Mouse (Mus musculus) liver, embryonic 12.5 days (tissue): ENCODE measurements around the gene Fuz. TPM values are rescaled to one million over a fixed set of nuclear protein-coding genes. Genes with fewer than 3 reads are reported as not detected.

Experiments used
- ATAC-seq: fragments of 200-750 bp; cut with Nextera tagmentation; 2 replicates; pipeline ENCODE4 v1.8.0; 2017; ENCODE audit warnings: moderate number of reproducible peaks, mild to moderate bottlenecking, moderate library complexity
- H3K27ac ChIP-seq: fragments of 300-500 bp; sonication (generic); 2 replicates; pipeline ENCODE4 v1.5.1; 2016; ENCODE audit warnings: mild to moderate bottlenecking
- H3K27me3 ChIP-seq: fragments of 300-500 bp; sonication (generic); replicated peaks from 2 replicates; pipeline ENCODE4 v1.6.1; 2016; ENCODE audit warnings: mild to moderate bottlenecking, moderate library complexity
- H3K36me3 ChIP-seq: fragments of 300-500 bp; sonication (generic); 2 replicates; pipeline ENCODE4 v1.6.1; 2016; ENCODE audit warnings: mild to moderate bottlenecking, moderate library complexity
- H3K4me1 ChIP-seq: fragments of 300-500 bp; sonication (generic); 2 replicates; pipeline ENCODE4 v1.6.1; 2016
- H3K4me2 ChIP-seq: fragments of 300-500 bp; sonication (generic); 2 replicates; pipeline ENCODE4 v1.6.1; 2016; ENCODE audit warnings: mild to moderate bottlenecking, moderate library complexity
- H3K4me3 ChIP-seq: fragments of 300-500 bp; sonication (generic); 2 replicates; pipeline ENCODE4 v1.5.1; 2016; ENCODE audit warnings: mild to moderate bottlenecking, moderate library complexity
- H3K9ac ChIP-seq: fragments of 300-500 bp; sonication (generic); 2 replicates; pipeline ENCODE4 v1.6.1; 2016; ENCODE audit warnings: mild to moderate bottlenecking, moderate library complexity
- H3K9me3 ChIP-seq: fragments of 300-500 bp; sonication (generic); replicated peaks from 2 replicates; pipeline ENCODE4 v1.6.1; 2016; ENCODE audit warnings: mild to moderate bottlenecking, moderate library complexity
- WGBS: fragments of 180-500 bp; shearing (Covaris S2); methylation state at CpG from one replicate; pipeline ENCODE4 v1.1.7; 2016; ENCODE audit not compliant: insufficient replicate concordance; 5-methylcytosine and 5-hydroxymethylcytosine counted together
- polyA plus RNA-seq: library from polyadenylated mRNA; unstranded; fragments of >200 nt; fragmentation: Nextera tagmentation; extraction: Ambion mirVana; gene quantifications from 2 replicates; pipeline ENCODE4 v1.2.1, GENCODE M21; 2016

Gene Fuz
- 9.0 and 11.4 TPM in 2 replicates for polyA plus RNA-seq

- 3% methylated on average over 34 of the region's 34 CpGs for WGBS
- peak within 1 kb of the TSS; percentile 64 for H3K9ac ChIP-seq
- H3K36me3 ChIP-seq: peaks cover 25% of the 10 kb centered on the region
- H3K9me3 ChIP-seq: no peaks in the 10 kb centered on the region
- H3K4me3 ChIP-seq: peak within 1 kb of the TSS; percentile 60
- H3K4me1 ChIP-seq: peaks cover 74% of the 10 kb centered on the region
- ATAC-seq: peak; percentile 34; the same call in 1 of the 2 replicates
- H3K4me2 ChIP-seq: peak within 1 kb of the TSS; percentile 80
- H3K27ac ChIP-seq: peak within 1 kb of the TSS; percentile 58
- no peaks in the 10 kb centered on the region for H3K27me3 ChIP-seq
Measured at GRCm38 (mm10) chr7:44895593-44896434, at the start of gene Fuz. Gene Fuz, plus strand, starts transcription at chr7:44896079.

- no peaks in the 10 kb centered on the region for H3K9me3 ChIP-seq
- H3K9ac ChIP-seq: peak overlapping the region; percentile 12; the same call in 1 of the 2 replicates
- H3K36me3 ChIP-seq: peaks cover 60% of the 10 kb centered on the region
- 0 out of 2 replicates have a peak, but pooled peaks cover 3% of the 10 kb centered on the region for H3K27me3 ChIP-seq
- H3K4me3 ChIP-seq: no peak overlapping the region
- no peak overlapping the region for H3K27ac ChIP-seq
- WGBS: 84% methylated on average over 7 of the region's 7 CpGs
- peaks cover 44% of the 10 kb centered on the region for H3K4me1 ChIP-seq
- no peak overlapping the region for H3K4me2 ChIP-seq
- no peak for ATAC-seq
Measured at GRCm38 (mm10) chr7:44846804-44847203, 49.1 kb upstream of the Fuz start.

GRCm38 (mm10) chr7:44847772-44848171, 48.1 kb upstream of the Fuz start:
- Histone ChIP-seq H3K9ac (peak overlapping the region; percentile 89), H3K9me3 (no peaks in the 10 kb centered on the region), H3K27me3 (no peaks in the 10 kb centered on the region), H3K27ac (peak overlapping the region; percentile 94), H3K4me3 (peak overlapping the region; percentile 84), H3K36me3 (peaks cover 60% of the 10 kb centered on the region), H3K4me1 (peaks cover 50% of the 10 kb centered on the region), H3K4me2 (peak overlapping the region; percentile 95)
- 67% methylated on average over 5 of the region's 5 CpGs for WGBS
- no peak for ATAC-seq

- H3K36me3 ChIP-seq: peaks cover 55% of the 10 kb centered on the region
- under 1% methylated on average over 54 of the region's 54 CpGs for WGBS
- peak; percentile 81 for ATAC-seq
Measured at GRCm38 (mm10) chr7:44848561-44849415, 47.1 kb upstream of the Fuz start, which contains the start of the genes Akt1s1 and Tbc1d17. Gene Akt1s1, plus strand, starts transcription at chr7:44848991. Gene Tbc1d17, minus strand, starts transcription at chr7:44849079.

GRCm38 (mm10) chr7:44849416-44850111, 46.3 kb upstream of the Fuz start:
- ATAC-seq: peak; percentile 59
- under 1% methylated on average over 41 of the region's 41 CpGs for WGBS
- peaks cover 51% of the 10 kb centered on the region for H3K4me1 ChIP-seq

More at GRCm38 (mm10) chr7:44848561-44849415, 47.1 kb upstream of the Fuz start, which contains the start of the genes Akt1s1 and Tbc1d17:
- no peaks in the 10 kb centered on the region for H3K27me3 ChIP-seq
- H3K9ac ChIP-seq: peak within 1 kb of the TSS; percentile 89
- H3K4me1 ChIP-seq: peaks cover 50% of the 10 kb centered on the region
- no peaks in the 10 kb centered on the region for H3K9me3 ChIP-seq
- H3K4me2 ChIP-seq: peak within 1 kb of the TSS; percentile 95
- peak within 1 kb of the TSS; percentile 84 for H3K4me3 ChIP-seq
- peak within 1 kb of the TSS; percentile 94 for H3K27ac ChIP-seq

GRCm38 (mm10) chr7:44850146-44850545, 45.7 kb upstream of the Fuz start:
- peak overlapping the region; percentile 84 for H3K4me3 ChIP-seq
- ATAC-seq: peak; percentile 52
- WGBS: 0% methylated on average over 33 of the region's 33 CpGs
- H3K27me3 ChIP-seq: no peaks in the 10 kb centered on the region
- no peaks in the 10 kb centered on the region for H3K9me3 ChIP-seq
- H3K4me1 ChIP-seq: peaks cover 57% of the 10 kb centered on the region
- peak overlapping the region; percentile 94 for H3K27ac ChIP-seq
- H3K9ac ChIP-seq: peak overlapping the region; percentile 89
- H3K4me2 ChIP-seq: peak overlapping the region; percentile 95
- peaks cover 42% of the 10 kb centered on the region for H3K36me3 ChIP-seq

More at GRCm38 (mm10) chr7:44849416-44850111, 46.3 kb upstream of the Fuz start:
- peaks cover 48% of the 10 kb centered on the region for H3K36me3 ChIP-seq
- H3K4me3 ChIP-seq: peak overlapping the region; percentile 84
- peak overlapping the region; percentile 94 for H3K27ac ChIP-seq
- H3K9ac ChIP-seq: peak overlapping the region; percentile 89
- no peaks in the 10 kb centered on the region for H3K27me3 ChIP-seq
- peak overlapping the region; percentile 95 for H3K4me2 ChIP-seq
- H3K9me3 ChIP-seq: no peaks in the 10 kb centered on the region

- H3K4me1 ChIP-seq: peaks cover 65% of the 10 kb centered on the region
Measured at GRCm38 (mm10) chr7:44850789-44851624, 44.9 kb upstream of the Fuz start.

GRCm38 (mm10) chr7:44851625-44852234, 44.1 kb upstream of the Fuz start:
- H3K36me3 ChIP-seq: peaks cover 27% of the 10 kb centered on the region
- peak overlapping the region; percentile 84; the same call in 1 of the 2 replicates for H3K4me3 ChIP-seq
- ATAC-seq: no peak
- H3K27ac ChIP-seq: peak overlapping the region; percentile 94
- H3K27me3 ChIP-seq: no peaks in the 10 kb centered on the region
- peak overlapping the region; percentile 95 for H3K4me2 ChIP-seq
- H3K9ac ChIP-seq: peak overlapping the region; percentile 89
- no peaks in the 10 kb centered on the region for H3K9me3 ChIP-seq
- peaks cover 73% of the 10 kb centered on the region for H3K4me1 ChIP-seq
- 82% methylated on average over 12 of the region's 12 CpGs for WGBS

More at GRCm38 (mm10) chr7:44850789-44851624, 44.9 kb upstream of the Fuz start:
- 57% methylated on average over 8 of the region's 8 CpGs for WGBS
- peaks cover 34% of the 10 kb centered on the region for H3K36me3 ChIP-seq
- ATAC-seq: no peak
- H3K4me3 ChIP-seq: peak overlapping the region; percentile 84
- peak overlapping the region; percentile 89 for H3K9ac ChIP-seq
- H3K9me3 ChIP-seq: no peaks in the 10 kb centered on the region
- no peaks in the 10 kb centered on the region for H3K27me3 ChIP-seq
- peak overlapping the region; percentile 94 for H3K27ac ChIP-seq
- peak overlapping the region; percentile 95 for H3K4me2 ChIP-seq

GRCm38 (mm10) chr7:44852259-44853027, 43.4 kb upstream of the Fuz start:
- no peaks in the 10 kb centered on the region for H3K27me3 ChIP-seq
- ATAC-seq: no peak
- no peak overlapping the region for H3K4me3 ChIP-seq
- H3K4me1 ChIP-seq: peaks cover 71% of the 10 kb centered on the region
- H3K4me2 ChIP-seq: no peak overlapping the region
- no peaks in the 10 kb centered on the region for H3K9me3 ChIP-seq
- WGBS: 85% methylated on average over 36 of the region's 36 CpGs
- no peak overlapping the region for H3K9ac ChIP-seq
- peak overlapping the region; percentile 97 for H3K27ac ChIP-seq
- peaks cover 23% of the 10 kb centered on the region for H3K36me3 ChIP-seq
